Mouse (Mus musculus) midbrain, embryonic 15.5 days (tissue): ENCODE data around the gene Hspg2. TPM values are rescaled to one million over a fixed set of nuclear protein-coding genes. Genes with fewer than 3 reads are reported as not detected.
A peak's percentile ranks its signal among the peaks of the same experiment; 100 is the strongest.

Experiments used
- ATAC-seq: fragments of 200-750 bp; cut with Nextera tagmentation; replicated peaks from 2 replicates; pipeline ENCODE4 v1.8.0; 2017; ENCODE audit warnings: moderate TSS enrichment
- H3K27ac ChIP-seq: fragments of 300-500 bp; sonication (generic); 2 replicates; pipeline ENCODE4 v1.5.1; 2015; ENCODE audit warnings: mild to moderate bottlenecking, inconsistent platforms
- H3K27me3 ChIP-seq: fragments of 300-500 bp; sonication (generic); replicated peaks from 2 replicates; pipeline ENCODE4 v1.6.1; 2015; ENCODE audit warnings: inconsistent platforms
- H3K36me3 ChIP-seq: fragments of 300-500 bp; sonication (generic); replicated peaks from 2 replicates; pipeline ENCODE4 v1.6.1; 2015; ENCODE audit warnings: inconsistent platforms
- H3K4me1 ChIP-seq: fragments of 300-500 bp; sonication (generic); 2 replicates; pipeline ENCODE4 v1.6.1; 2015; ENCODE audit warnings: inconsistent platforms
- H3K4me2 ChIP-seq: fragments of 300-500 bp; sonication (generic); 2 replicates; pipeline ENCODE4 v1.6.1; 2015; ENCODE audit warnings: inconsistent platforms, mild to moderate bottlenecking, moderate library complexity
- H3K4me3 ChIP-seq: fragments of 300-500 bp; sonication (generic); 2 replicates; pipeline ENCODE4 v1.5.1; 2015; ENCODE audit warnings: mild to moderate bottlenecking, inconsistent platforms
- H3K9ac ChIP-seq: fragments of 300-500 bp; sonication (generic); 2 replicates; pipeline ENCODE4 v1.6.1; 2015; ENCODE audit warnings: mild to moderate bottlenecking, inconsistent platforms
- H3K9me3 ChIP-seq: fragments of 300-500 bp; sonication (generic); 2 replicates; pipeline ENCODE4 v1.6.1; 2016; ENCODE audit warnings: inconsistent platforms
- WGBS: fragments of 180-500 bp; shearing (Covaris S2); methylation state at CpG from one replicate; pipeline ENCODE4 v1.1.7; 2015; ENCODE audit warnings: mixed read lengths; 5-methylcytosine and 5-hydroxymethylcytosine counted together
- polyA plus RNA-seq: library from polyadenylated mRNA; unstranded; fragments of >200 nt; fragmentation: Nextera tagmentation; extraction: Ambion mirVana; gene quantifications from 2 replicates; pipeline ENCODE4 v1.2.1, GENCODE M21; 2015

The Hspg2 gene
- polyA plus RNA-seq, 1 experiment from 2014 or later, result 4.1 TPM

- WGBS, result 51% methylated on average over 14 of the region's 14 CpGs
- Histone ChIP-seq H3K36me3 (no peaks in the 10 kb centered on the region), H3K9ac (no peak overlapping the region), H3K4me2 (no peak overlapping the region), H3K27ac (no peak overlapping the region), H3K4me3 (no peak overlapping the region), H3K4me1 (peaks cover 28% of the 10 kb centered on the region), H3K27me3 (no peaks in the 10 kb centered on the region), H3K9me3 (no peaks in the 10 kb centered on the region)
- no peak for ATAC-seq
Observed at GRCm38 (mm10) chr4:137485258-137485960, 16.8 kb downstream of the Hspg2 start.

DNA sequence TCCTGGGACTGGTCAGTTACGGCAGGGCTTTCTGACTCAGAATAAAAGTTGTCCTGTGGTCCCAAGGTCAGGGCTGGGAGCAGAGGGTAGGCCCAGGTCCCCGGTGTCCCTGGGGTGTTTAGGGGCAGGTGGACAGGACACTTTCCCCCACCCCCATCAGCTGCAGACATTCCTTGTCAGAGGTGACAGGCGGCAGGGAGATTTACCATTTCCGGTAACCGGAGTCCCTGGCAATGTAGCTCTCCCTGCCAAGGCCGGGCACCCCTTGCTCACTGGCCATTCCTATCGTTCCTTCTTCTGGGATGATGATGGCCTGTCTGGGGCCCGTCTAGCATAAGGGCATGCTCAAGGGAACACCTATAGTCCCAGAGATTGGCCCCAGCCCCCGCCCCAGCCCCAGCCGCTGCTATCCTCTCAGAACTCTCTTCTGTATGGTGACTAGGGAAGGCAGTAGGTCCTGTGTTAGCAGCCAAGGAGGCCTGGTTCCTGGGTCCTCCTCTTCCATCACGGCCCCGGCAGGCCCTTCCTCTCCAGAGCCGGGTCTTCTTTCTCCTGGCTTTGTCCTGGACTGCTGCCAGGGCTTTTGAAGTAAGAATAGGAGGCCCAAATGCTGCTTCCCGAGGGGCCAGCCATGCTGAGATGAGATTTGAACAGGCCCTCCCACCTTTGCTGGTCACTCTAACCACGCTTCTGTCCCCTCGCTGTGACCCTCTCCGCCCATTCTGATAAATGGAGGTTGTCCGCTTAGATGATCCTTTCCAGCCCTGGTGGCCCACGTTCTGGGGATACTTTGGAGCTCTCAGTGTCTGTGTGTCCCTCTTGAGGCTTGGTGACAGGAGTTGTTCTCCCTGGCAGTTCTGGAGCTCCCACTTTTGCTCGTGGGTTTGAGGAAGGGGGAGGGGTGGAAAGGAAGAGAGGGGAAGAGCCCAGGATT, 17.8 kb downstream of the Hspg2 start:
- H3K27me3 ChIP-seq, result no peaks in the 10 kb centered on the region
- H3K4me2 ChIP-seq, result no peak overlapping the region
- no peak overlapping the region for H3K9ac ChIP-seq
- H3K9me3 ChIP-seq, result no peaks in the 10 kb centered on the region
- ATAC-seq, result no peak
- no peak overlapping the region for H3K4me3 ChIP-seq
- H3K4me1 ChIP-seq, result peaks cover 28% of the 10 kb centered on the region
- H3K27ac ChIP-seq, result no peak overlapping the region
- no peaks in the 10 kb centered on the region for H3K36me3 ChIP-seq
- 43% methylated on average over 20 of the region's 20 CpGs for WGBS

- H3K27me3 ChIP-seq, result no peaks in the 10 kb centered on the region
- H3K27ac ChIP-seq, result no peak overlapping the region
- H3K9ac ChIP-seq, result no peak overlapping the region
- no peak for ATAC-seq
- peaks cover 28% of the 10 kb centered on the region for H3K4me1 ChIP-seq
- 54% methylated on average over 10 of the region's 10 CpGs for WGBS
- H3K4me3 ChIP-seq, result no peak overlapping the region
- H3K36me3 ChIP-seq, result no peaks in the 10 kb centered on the region
- H3K9me3 ChIP-seq, result no peaks in the 10 kb centered on the region
- no peak overlapping the region for H3K4me2 ChIP-seq
Observed at GRCm38 (mm10) chr4:137487286-137488000, 18.9 kb downstream of the Hspg2 start.

DNA sequence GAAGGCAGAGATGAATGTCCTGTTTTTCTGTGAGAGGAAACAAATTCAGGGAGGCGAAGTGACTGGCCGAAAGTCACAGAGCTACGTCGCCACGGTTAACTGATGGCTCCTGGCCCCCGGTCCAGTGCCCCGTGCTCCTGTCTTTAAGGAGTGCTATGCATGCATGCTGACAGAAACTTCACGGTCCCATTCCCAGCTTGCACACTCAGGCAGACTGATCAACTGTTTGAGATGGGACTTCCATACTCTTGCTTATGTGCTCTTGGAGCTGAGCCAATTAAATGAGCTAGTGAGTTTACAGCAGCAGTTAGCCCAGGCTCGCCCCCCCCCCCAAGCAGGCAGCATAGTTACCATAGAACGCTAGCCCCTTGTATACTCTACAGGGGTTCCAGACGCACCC, 19.5 kb downstream of the Hspg2 start:
- WGBS, result 31% methylated on average over 11 of the region's 11 CpGs
- Histone ChIP-seq H3K27ac (no peak overlapping the region), H3K27me3 (no peaks in the 10 kb centered on the region), H3K36me3 (no peaks in the 10 kb centered on the region), H3K4me2 (no peak overlapping the region), H3K9ac (no peak overlapping the region), H3K9me3 (no peaks in the 10 kb centered on the region), H3K4me1 (peaks cover 28% of the 10 kb centered on the region), H3K4me3 (no peak overlapping the region)
- ATAC-seq, result no peak

GRCm38 (mm10) chr4:137488571-137489303, 20.2 kb downstream of the Hspg2 start:
- Histone ChIP-seq H3K4me3 (no peak overlapping the region), H3K9ac (no peak overlapping the region), H3K36me3 (no peaks in the 10 kb centered on the region), H3K27me3 (no peaks in the 10 kb centered on the region), H3K9me3 (no peaks in the 10 kb centered on the region), H3K4me2 (no peak overlapping the region), H3K4me1 (peaks cover 28% of the 10 kb centered on the region), H3K27ac (0 out of 2 replicates have a peak overlapping the region, but pooled peaks have one; percentile 1)
- no peak for ATAC-seq
- WGBS, result 10% methylated on average over 12 of the region's 12 CpGs

GRCm38 (mm10) chr4:137489996-137490395, 21.4 kb downstream of the Hspg2 start:
- no peak overlapping the region for H3K9ac ChIP-seq
- no peaks in the 10 kb centered on the region for H3K36me3 ChIP-seq
- no peak overlapping the region for H3K27ac ChIP-seq
- peaks cover 32% of the 10 kb centered on the region for H3K4me1 ChIP-seq
- WGBS, result 67% methylated on average over 8 of the region's 8 CpGs
- H3K27me3 ChIP-seq, result no peaks in the 10 kb centered on the region
- no peak for ATAC-seq
- H3K4me2 ChIP-seq, result no peak overlapping the region
- H3K9me3 ChIP-seq, result no peaks in the 10 kb centered on the region
- no peak overlapping the region for H3K4me3 ChIP-seq

GRCm38 (mm10) chr4:137492563-137492962, 24.0 kb downstream of the Hspg2 start:
- H3K4me1 ChIP-seq, result peaks cover 27% of the 10 kb centered on the region
- no peak for ATAC-seq
- H3K4me3 ChIP-seq, result no peak overlapping the region
- H3K27ac ChIP-seq, result no peak overlapping the region
- no peaks in the 10 kb centered on the region for H3K9me3 ChIP-seq
- no peak overlapping the region for H3K4me2 ChIP-seq
- no peaks in the 10 kb centered on the region for H3K27me3 ChIP-seq
- no peaks in the 10 kb centered on the region for H3K36me3 ChIP-seq
- 75% methylated on average over 11 of the region's 11 CpGs for WGBS
- no peak overlapping the region for H3K9ac ChIP-seq

GRCm38 (mm10) chr4:137493187-137493586, 24.6 kb downstream of the Hspg2 start:
- H3K27me3 ChIP-seq, result no peaks in the 10 kb centered on the region
- no peak overlapping the region for H3K27ac ChIP-seq
- H3K36me3 ChIP-seq, result no peaks in the 10 kb centered on the region
- no peak overlapping the region for H3K9ac ChIP-seq
- peaks cover 22% of the 10 kb centered on the region; the same call in 1 of the 2 replicates for H3K4me1 ChIP-seq
- no peaks in the 10 kb centered on the region for H3K9me3 ChIP-seq
- no peak overlapping the region for H3K4me2 ChIP-seq
- H3K4me3 ChIP-seq, result no peak overlapping the region
- 94% methylated on average over 4 of the region's 4 CpGs for WGBS
- no peak for ATAC-seq

DNA sequence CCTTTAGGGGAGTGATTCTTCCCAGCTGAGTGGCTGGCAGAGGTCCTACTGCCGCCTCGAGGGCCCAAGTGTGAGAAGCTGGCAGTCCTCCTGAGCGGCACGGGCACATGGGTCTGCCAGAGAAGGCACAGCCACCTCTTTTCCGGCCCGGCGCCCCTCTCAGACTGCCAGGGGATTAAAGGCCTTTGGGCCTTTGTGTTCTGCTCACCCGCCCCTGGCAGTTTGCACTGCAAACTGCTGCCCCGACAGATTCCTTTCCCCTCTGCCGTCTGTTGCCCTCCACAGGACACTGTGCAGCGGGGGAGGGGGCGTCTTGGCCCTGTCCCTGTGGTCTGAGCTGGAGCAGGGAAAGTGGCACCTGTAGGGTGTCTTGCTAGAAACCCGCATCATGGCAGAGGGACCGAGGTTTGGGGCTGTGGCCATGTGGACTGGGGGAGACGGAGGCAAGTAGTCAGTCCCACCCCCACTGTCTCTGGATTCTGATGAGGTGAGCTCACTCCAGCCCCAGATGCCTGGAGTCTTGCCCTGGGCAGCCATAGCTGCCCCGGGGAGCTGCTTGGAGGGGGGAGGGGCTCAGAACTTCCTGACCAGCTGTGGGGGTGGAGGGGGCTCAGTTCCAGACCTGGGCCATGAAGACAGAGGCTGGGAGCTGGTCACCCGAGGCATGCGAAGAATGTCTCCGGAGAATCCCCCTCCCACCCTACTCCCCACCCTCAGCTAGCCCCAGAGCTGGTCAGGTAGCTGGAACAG, 26.4 kb downstream of the Hspg2 start:
- Histone ChIP-seq H3K36me3 (no peaks in the 10 kb centered on the region), H3K9ac (no peak overlapping the region), H3K9me3 (no peaks in the 10 kb centered on the region), H3K27me3 (no peaks in the 10 kb centered on the region), H3K4me1 (peaks cover 12% of the 10 kb centered on the region; the same call in 1 of the 2 replicates), H3K4me3 (no peak overlapping the region), H3K27ac (peak overlapping the region; percentile 53; the same call in 1 of the 2 replicates), H3K4me2 (no peak overlapping the region)
- 8% methylated on average over 19 of the region's 19 CpGs for WGBS
- ATAC-seq, result peak; percentile 54

GRCm38 (mm10) chr4:137495501-137496100, 27.0 kb downstream of the Hspg2 start:
- H3K27me3 ChIP-seq, result no peaks in the 10 kb centered on the region
- no peaks in the 10 kb centered on the region for H3K9me3 ChIP-seq
- no peak overlapping the region for H3K4me3 ChIP-seq
- ATAC-seq, result no peak
- H3K9ac ChIP-seq, result no peak overlapping the region
- H3K36me3 ChIP-seq, result no peaks in the 10 kb centered on the region
- WGBS, result 69% methylated on average over 6 of the region's 6 CpGs
- H3K4me1 ChIP-seq, result peaks cover 12% of the 10 kb centered on the region; the same call in 1 of the 2 replicates
- H3K4me2 ChIP-seq, result no peak overlapping the region
- no peak overlapping the region for H3K27ac ChIP-seq

DNA sequence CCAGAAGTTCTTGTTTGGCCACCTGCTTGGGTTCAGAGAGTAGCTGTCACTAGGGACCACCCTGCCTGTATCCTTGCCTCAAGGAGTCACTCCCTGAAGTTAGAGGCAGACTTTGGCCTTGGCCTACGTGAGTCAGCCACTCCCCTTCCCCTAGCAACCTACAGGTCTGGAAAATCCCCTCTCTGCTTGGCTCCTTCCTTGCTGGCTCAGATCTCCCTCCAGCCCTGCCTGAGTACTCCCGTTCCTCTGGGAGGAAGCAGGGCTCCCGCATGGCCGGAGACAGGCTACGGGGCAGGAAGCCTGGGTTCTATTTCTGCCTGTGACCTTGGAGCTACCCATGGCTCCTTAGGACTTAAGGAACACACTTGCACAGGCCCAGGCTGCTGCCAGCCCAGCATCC, 28.8 kb downstream of the Hspg2 start:
- Histone ChIP-seq H3K4me3 (no peak overlapping the region), H3K4me1 (peaks cover 12% of the 10 kb centered on the region; the same call in 1 of the 2 replicates), H3K4me2 (no peak overlapping the region), H3K9me3 (no peaks in the 10 kb centered on the region), H3K27me3 (no peaks in the 10 kb centered on the region), H3K27ac (no peak overlapping the region), H3K9ac (no peak overlapping the region), H3K36me3 (no peaks in the 10 kb centered on the region)
- 72% methylated on average over 5 of the region's 5 CpGs for WGBS
- ATAC-seq, result no peak
